Mouse (Mus musculus): Measurements from ENCODE around the gene Aktip. TPM values are rescaled to one million over a fixed set of nuclear protein-coding genes. Genes with fewer than 3 reads are reported as not detected.

Gene Aktip
- total RNA-seq, 1 experiment: 22.8 TPM

DNA sequence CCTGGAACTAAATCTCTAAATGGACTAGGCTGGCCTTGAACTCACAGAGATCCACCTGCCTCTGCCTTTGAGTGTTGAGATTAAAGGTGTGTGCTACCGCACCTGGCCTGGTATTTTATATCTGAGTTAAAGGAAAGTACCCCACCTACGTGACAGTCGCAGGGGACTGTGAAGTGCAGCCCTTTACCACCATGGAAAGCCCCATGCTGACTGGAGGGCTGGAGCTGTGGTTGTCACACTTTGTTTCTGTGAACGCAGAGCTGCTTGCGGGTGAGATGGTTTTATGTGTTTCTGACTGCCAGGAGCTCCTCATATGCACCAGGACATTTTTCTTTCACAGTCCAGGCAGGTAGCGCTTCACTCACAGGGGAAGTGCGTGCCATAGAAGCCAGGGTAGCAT is 111.3 kb downstream of the Aktip start:
- H3K4me1 ChIP-seq (ENCODE audit: control insufficient read depth in 2 of 2, insufficient read depth in 2 of 2, low read length in 2 of 2, poor library complexity in 1 of 2): no peaks in the 10 kb centered on the region
- TF ChIP-seq CHD2 (IDR thresholded peaks at IDR 0.05; ENCODE audit: low read depth, low read length) (no peak), ZC3H11A (IDR thresholded peaks at IDR 0.05; ENCODE audit: borderline replicate concordance, low read depth, low read length) (no peak), MAFK (IDR thresholded peaks at IDR 0.05; ENCODE audit: insufficient read depth, low read depth, low read length) (no peak)
- H3K4me3 ChIP-seq (ENCODE audit: insufficient read depth in 1 of 2, low read depth in 1 of 2, low read length in 2 of 2, poor library complexity in 1 of 2, severe bottlenecking in 1 of 2): no peak overlapping the region
- no peak overlapping the region for H3K27ac ChIP-seq (ENCODE audit: insufficient read depth, low read depth, low read length, poor library complexity, severe bottlenecking)
- DNase-seq (ENCODE audit: low read depth, low spot score): no peak
- peaks cover 10% of the 10 kb centered on the region for H3K36me3 ChIP-seq (ENCODE audit: control insufficient read depth, insufficient read depth, low read length, poor library complexity, severe bottlenecking)
- H3K9ac ChIP-seq (ENCODE audit: insufficient read depth, low read depth, low read length, poor library complexity, severe bottlenecking): no peak overlapping the region
- H3K9me3 ChIP-seq (ENCODE audit: control insufficient read depth, insufficient read depth, low read depth, low read length): no peaks in the 10 kb centered on the region
- in situ Hi-C loops (cut with MboI; ENCODE audit: low sequenced_read_pairs in 2 of 2, unreplicated experiment in 2 of 2): no loop called here

DNA sequence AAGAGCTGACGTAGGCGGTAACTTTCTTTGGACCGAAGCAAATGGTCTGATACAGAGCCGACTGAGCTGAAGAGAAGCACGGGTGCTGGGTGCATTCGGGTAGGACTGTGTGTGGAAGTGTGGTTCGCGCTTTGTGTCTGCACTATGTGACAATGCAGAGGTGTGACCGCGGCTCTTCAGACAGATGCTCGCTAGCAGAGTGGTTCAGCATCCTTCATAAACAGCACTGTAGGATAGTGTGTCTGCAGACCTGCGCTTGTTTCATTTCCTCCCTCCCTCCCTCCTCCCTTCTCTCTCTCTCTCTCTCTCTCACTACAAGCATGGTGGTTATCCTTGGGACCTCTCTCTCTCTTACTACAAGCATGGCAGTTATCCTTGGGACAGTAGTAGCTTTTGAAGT is 117.3 kb downstream of the Aktip start:
- in situ Hi-C loops (cut with MboI; ENCODE audit: low sequenced_read_pairs in 2 of 2, unreplicated experiment in 2 of 2): no loop called here
- Histone ChIP-seq H3K4me3 (ENCODE audit: insufficient read depth in 1 of 2, low read depth in 1 of 2, low read length in 2 of 2, poor library complexity in 1 of 2, severe bottlenecking in 1 of 2) (peak overlapping the region; percentile 53 to 64), H3K9me3 (ENCODE audit: control insufficient read depth, insufficient read depth, low read depth, low read length) (no peaks in the 10 kb centered on the region), H3K36me3 (ENCODE audit: control insufficient read depth, insufficient read depth, low read length, poor library complexity, severe bottlenecking) (peaks cover 3% of the 10 kb centered on the region; the same call in 1 of the 2 replicates), H3K27ac (ENCODE audit: insufficient read depth, low read depth, low read length, poor library complexity, severe bottlenecking) (peak overlapping the region; percentile 76; the same call in 1 of the 2 replicates), H3K9ac (ENCODE audit: insufficient read depth, low read depth, low read length, poor library complexity, severe bottlenecking) (peak overlapping the region; percentile 77), H3K4me1 (ENCODE audit: control insufficient read depth in 2 of 2, insufficient read depth in 2 of 2, low read length in 2 of 2, poor library complexity in 1 of 2) (peaks cover 3 to 10% of the 10 kb centered on the region in 2 experiments; a peak in 2 of 4 replicates)
- no peak for DNase-seq (ENCODE audit: low read depth, low spot score)
- no peak for TF ChIP-seq HCFC1 (IDR thresholded peaks at IDR 0.05; ENCODE audit: borderline replicate concordance, insufficient read depth, low read length)
- TF ChIP-seq ZC3H11A (IDR thresholded peaks at IDR 0.05; ENCODE audit: borderline replicate concordance, low read depth, low read length): no peak
- no peak for TF ChIP-seq ZNF384 (IDR thresholded peaks at IDR 0.05; ENCODE audit: low read depth, low read length)
- TF ChIP-seq CHD2 (IDR thresholded peaks at IDR 0.05; ENCODE audit: low read depth, low read length): no peak
- no peak for TF ChIP-seq MAFK (IDR thresholded peaks at IDR 0.05; ENCODE audit: insufficient read depth, low read depth, low read length)

GRCm38 (mm10) chr8:91081911-91082310 is 117.9 kb downstream of the Aktip start:
- Histone ChIP-seq H3K9ac (ENCODE audit: insufficient read depth, low read depth, low read length, poor library complexity, severe bottlenecking) (peak overlapping the region; percentile 77; the same call in 1 of the 2 replicates), H3K36me3 (ENCODE audit: control insufficient read depth, insufficient read depth, low read length, poor library complexity, severe bottlenecking) (peaks cover under 1% of the 10 kb centered on the region; the same call in 1 of the 2 replicates), H3K4me3 (ENCODE audit: insufficient read depth in 1 of 2, low read depth in 1 of 2, low read length in 2 of 2, poor library complexity in 1 of 2, severe bottlenecking in 1 of 2) (peak overlapping the region; percentile 53 to 64; a peak in 3 of 4 replicates), H3K9me3 (ENCODE audit: control insufficient read depth, insufficient read depth, low read depth, low read length) (no peaks in the 10 kb centered on the region), H3K27ac (ENCODE audit: insufficient read depth, low read depth, low read length, poor library complexity, severe bottlenecking) (no peak overlapping the region; the same call in 1 of the 2 replicates), H3K4me1 (ENCODE audit: control insufficient read depth in 2 of 2, insufficient read depth in 2 of 2, low read length in 2 of 2, poor library complexity in 1 of 2) (peaks cover 3 to 10% of the 10 kb centered on the region in 2 experiments; a peak in 2 of 4 replicates)
- TF ChIP-seq MAFK (IDR thresholded peaks at IDR 0.05; ENCODE audit: insufficient read depth, low read depth, low read length) (no peak), ZNF384 (IDR thresholded peaks at IDR 0.05; ENCODE audit: low read depth, low read length) (no peak), HCFC1 (IDR thresholded peaks at IDR 0.05; ENCODE audit: borderline replicate concordance, insufficient read depth, low read length) (no peak), ZC3H11A (IDR thresholded peaks at IDR 0.05; ENCODE audit: borderline replicate concordance, low read depth, low read length) (no peak), CHD2 (IDR thresholded peaks at IDR 0.05; ENCODE audit: low read depth, low read length) (no peak)
- in situ Hi-C loops (cut with MboI; ENCODE audit: low sequenced_read_pairs in 2 of 2, unreplicated experiment in 2 of 2): no loop called here
- no peak for DNase-seq (ENCODE audit: low read depth, low spot score)

- no peak overlapping the region for H3K4me3 ChIP-seq (ENCODE audit: insufficient read depth in 1 of 2, low read depth in 1 of 2, low read length in 2 of 2, poor library complexity in 1 of 2, severe bottlenecking in 1 of 2)
- in situ Hi-C loops (cut with MboI; ENCODE audit: low sequenced_read_pairs in 2 of 2, unreplicated experiment in 2 of 2): no loop called here
- TF ChIP-seq ZC3H11A (IDR thresholded peaks at IDR 0.05; ENCODE audit: borderline replicate concordance, low read depth, low read length): no peak
- peak; percentile 78 for DNase-seq (ENCODE audit: low read depth, low spot score)
- H3K9ac ChIP-seq (ENCODE audit: insufficient read depth, low read depth, low read length, poor library complexity, severe bottlenecking): no peak overlapping the region
- peaks cover 3 to 10% of the 10 kb centered on the region in 2 experiments; a peak in 2 of 4 replicates for H3K4me1 ChIP-seq (ENCODE audit: control insufficient read depth in 2 of 2, insufficient read depth in 2 of 2, low read length in 2 of 2, poor library complexity in 1 of 2)
- no peaks in the 10 kb centered on the region for H3K36me3 ChIP-seq (ENCODE audit: control insufficient read depth, insufficient read depth, low read length, poor library complexity, severe bottlenecking)
- H3K9me3 ChIP-seq (ENCODE audit: control insufficient read depth, insufficient read depth, low read depth, low read length): no peaks in the 10 kb centered on the region
- H3K27ac ChIP-seq (ENCODE audit: insufficient read depth, low read depth, low read length, poor library complexity, severe bottlenecking): no peak overlapping the region
Observed at GRCm38 (mm10) chr8:91079678-91080077, 120.1 kb downstream of the Aktip start.
